Mouse (Mus musculus) liver, embryonic 16.5 days (tissue): ENCODE results near the gene Creg1. TPM values are rescaled to one million over a fixed set of nuclear protein-coding genes. Genes with fewer than 3 reads are reported as not detected.

Source experiments
- ATAC-seq: fragments of 200-750 bp; cut with Nextera tagmentation; 2 replicates; pipeline ENCODE4 v1.8.0; 2017; ENCODE audit warnings: low read depth, mild to moderate bottlenecking, moderate number of reproducible peaks, moderate library complexity
- H3K27ac ChIP-seq: fragments of 300-500 bp; sonication (generic); 2 replicates; pipeline ENCODE4 v1.5.1; 2014; ENCODE audit warnings: mild to moderate bottlenecking, low read length
- H3K27me3 ChIP-seq: fragments of 300-500 bp; sonication (generic); 2 replicates; pipeline ENCODE4 v1.6.1; 2014; ENCODE audit warnings: low read depth, low read length, mixed read lengths; ENCODE audit not compliant: control insufficient read depth, insufficient read depth
- H3K36me3 ChIP-seq: fragments of 300-500 bp; sonication (generic); 2 replicates; pipeline ENCODE4 v1.6.1; 2014; ENCODE audit warnings: mild to moderate bottlenecking; ENCODE audit not compliant: control insufficient read depth, insufficient read depth
- H3K4me1 ChIP-seq: fragments of 300-500 bp; sonication (generic); 2 replicates; pipeline ENCODE4 v1.6.1; 2014; ENCODE audit warnings: low read depth, low read length, mixed read lengths; ENCODE audit not compliant: control insufficient read depth
- H3K4me2 ChIP-seq: fragments of 300-500 bp; sonication (generic); 2 replicates; pipeline ENCODE4 v1.6.1; 2014; ENCODE audit warnings: low read depth, low read length, mixed read lengths
- H3K4me3 ChIP-seq: fragments of 300-500 bp; sonication (generic); 2 replicates; pipeline ENCODE4 v1.5.1; 2014; ENCODE audit warnings: low read depth, mild to moderate bottlenecking, low read length
- H3K9ac ChIP-seq: fragments of 300-500 bp; sonication (generic); 2 replicates; pipeline ENCODE4 v1.6.1; 2014; ENCODE audit warnings: low read depth, low read length
- H3K9me3 ChIP-seq: fragments of 300-500 bp; sonication (generic); replicated peaks from 2 replicates; pipeline ENCODE4 v1.6.1; 2016; ENCODE audit warnings: low read length; ENCODE audit not compliant: control insufficient read depth
- WGBS: fragments of 180-500 bp; shearing (Covaris S2); extraction: QIAGEN DNeasy Blood & Tissue Kit; methylation state at CpG from one replicate; pipeline ENCODE4 v1.1.7; 2014; ENCODE audit not compliant: insufficient replicate concordance; 5-methylcytosine and 5-hydroxymethylcytosine counted together
- polyA plus RNA-seq: library from polyadenylated mRNA; unstranded; fragments of >200 nt; fragmentation: Nextera tagmentation; extraction: Ambion mirVana; gene quantifications from 2 replicates; pipeline ENCODE4 v1.2.1, GENCODE M21; 2015

The Creg1 gene
- polyA plus RNA-seq, 1 experiment from 2014 or later: 317 TPM

DNA sequence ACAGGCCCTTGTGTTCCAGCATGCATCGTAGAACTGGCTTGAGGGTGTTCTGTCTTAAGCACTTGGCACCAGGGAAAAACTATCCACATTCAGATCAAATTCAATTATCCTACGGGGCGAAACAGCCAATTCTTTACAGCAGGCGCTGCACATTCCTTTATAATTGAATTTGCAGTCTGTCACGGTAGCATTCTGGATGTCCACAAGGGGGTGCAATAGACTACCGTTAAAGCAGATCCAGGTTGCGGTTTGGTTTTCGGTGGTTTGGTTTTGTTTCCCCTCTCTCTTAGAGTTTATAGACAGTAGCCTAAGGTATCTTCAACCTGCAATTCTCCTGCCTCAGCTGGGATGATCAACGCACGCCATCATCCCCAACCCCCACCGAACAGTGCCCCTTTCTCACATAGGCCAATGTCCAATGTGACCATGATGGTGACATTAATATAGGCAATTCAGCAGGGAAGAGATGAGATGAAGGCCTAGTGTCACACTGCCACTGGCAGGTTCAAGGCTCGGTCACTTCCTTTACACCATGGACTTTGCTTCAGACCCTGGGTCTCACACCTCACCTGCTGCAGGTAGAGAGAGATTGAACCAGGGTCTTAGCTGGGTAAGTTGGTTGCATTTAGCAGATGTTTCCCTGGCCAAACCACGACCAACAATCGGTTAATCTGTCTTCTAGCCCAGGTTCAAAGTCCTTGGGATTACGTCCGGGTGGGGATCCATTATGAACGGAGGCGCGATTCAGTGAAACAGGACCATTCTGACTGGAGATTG is 12.2 kb downstream of the Creg1 start:
- H3K36me3 ChIP-seq: peaks cover 41% of the 10 kb centered on the region
- ATAC-seq: no peak
- 41% methylated on average over 19 of the region's 19 CpGs for WGBS

DNA sequence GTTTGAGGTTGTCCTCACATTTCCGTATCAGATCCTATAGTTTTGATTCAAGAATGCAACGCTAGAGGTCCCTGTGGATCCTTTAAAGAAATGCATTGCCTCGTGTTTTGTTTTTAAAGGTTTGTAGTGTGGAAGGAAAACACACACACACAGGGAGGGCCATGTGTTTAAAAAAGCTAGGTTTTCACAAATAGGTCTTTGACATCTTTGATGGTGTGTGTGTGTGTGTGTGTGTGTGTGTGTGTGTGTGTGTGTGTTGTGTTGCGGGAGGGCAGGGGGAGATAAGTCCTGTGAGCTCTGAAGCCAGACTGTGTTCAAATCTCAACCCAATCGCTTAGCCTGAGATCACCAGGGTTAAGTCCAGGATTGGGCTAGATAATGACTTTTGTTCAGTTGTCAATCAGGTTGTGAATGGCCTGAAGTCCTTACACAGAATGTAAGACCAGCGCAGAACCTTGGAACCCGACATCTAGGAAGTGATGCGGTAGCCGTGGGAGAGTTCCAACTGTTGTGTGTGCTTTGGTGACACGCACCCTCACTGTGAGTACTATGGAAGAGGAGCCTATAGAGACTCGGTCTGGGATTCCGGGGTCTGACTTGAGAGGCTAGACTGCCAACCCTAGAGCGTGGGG is 16.5 kb downstream of the Creg1 start:
- WGBS: 3% methylated on average over 13 of the region's 13 CpGs
- peaks cover 9% of the 10 kb centered on the region for H3K4me1 ChIP-seq
- H3K4me2 ChIP-seq: peak overlapping the region; percentile 77
- peak; percentile 54 for ATAC-seq
- peak overlapping the region; percentile 49; the same call in 1 of the 2 replicates for H3K9ac ChIP-seq
- peak overlapping the region; percentile 57 for H3K4me3 ChIP-seq
- H3K36me3 ChIP-seq: peaks cover under 1% of the 10 kb centered on the region; the same call in 1 of the 2 replicates
- H3K9me3 ChIP-seq: no peaks in the 10 kb centered on the region
- no peak overlapping the region for H3K27ac ChIP-seq
- H3K27me3 ChIP-seq: no peaks in the 10 kb centered on the region

More for the DNA sequence above, 12.2 kb downstream of the Creg1 start:
- Histone ChIP-seq H3K27ac (no peak overlapping the region), H3K4me1 (peaks cover 28% of the 10 kb centered on the region), H3K4me2 (0 out of 2 replicates have a peak overlapping the region, but pooled peaks have one; percentile 36), H3K9me3 (no peaks in the 10 kb centered on the region), H3K9ac (no peak overlapping the region), H3K27me3 (no peaks in the 10 kb centered on the region), H3K4me3 (no peak overlapping the region)

DNA sequence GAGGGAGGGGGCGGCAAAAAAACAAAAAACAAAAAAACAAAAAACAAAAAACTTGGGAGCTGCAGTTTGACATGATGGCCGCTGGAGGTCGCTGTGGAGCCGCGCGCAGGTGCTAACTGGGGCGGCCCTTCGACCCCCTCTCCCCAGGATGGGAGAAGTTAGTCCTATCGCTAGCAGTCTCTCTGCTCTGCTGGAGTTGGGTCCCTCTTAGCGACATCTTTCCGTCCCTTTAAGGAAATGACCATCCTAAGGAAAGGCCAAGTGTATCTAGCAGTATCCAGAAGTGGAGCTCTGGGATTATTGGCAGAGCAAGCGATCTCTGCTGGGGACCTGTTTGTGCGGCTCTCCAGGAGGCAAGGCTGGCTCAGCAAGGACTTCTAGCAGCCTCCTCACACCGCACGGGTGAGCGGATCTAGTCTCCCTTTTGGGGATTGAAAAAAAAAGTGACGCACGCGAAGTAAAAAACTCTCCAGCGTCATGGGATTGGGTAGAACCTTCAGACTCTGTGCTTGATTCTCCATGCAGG is 17.1 kb downstream of the Creg1 start:
- H3K9ac ChIP-seq: peak overlapping the region; percentile 49; the same call in 1 of the 2 replicates
- peak overlapping the region; percentile 57 for H3K4me3 ChIP-seq
- H3K27me3 ChIP-seq: no peaks in the 10 kb centered on the region
- WGBS: 6% methylated on average over 20 of the region's 20 CpGs
- no peak overlapping the region for H3K27ac ChIP-seq
- no peaks in the 10 kb centered on the region for H3K9me3 ChIP-seq
- no peaks in the 10 kb centered on the region for H3K36me3 ChIP-seq
- H3K4me1 ChIP-seq: peaks cover 9% of the 10 kb centered on the region
- H3K4me2 ChIP-seq: peak overlapping the region; percentile 77
- ATAC-seq: peak; percentile 47

DNA sequence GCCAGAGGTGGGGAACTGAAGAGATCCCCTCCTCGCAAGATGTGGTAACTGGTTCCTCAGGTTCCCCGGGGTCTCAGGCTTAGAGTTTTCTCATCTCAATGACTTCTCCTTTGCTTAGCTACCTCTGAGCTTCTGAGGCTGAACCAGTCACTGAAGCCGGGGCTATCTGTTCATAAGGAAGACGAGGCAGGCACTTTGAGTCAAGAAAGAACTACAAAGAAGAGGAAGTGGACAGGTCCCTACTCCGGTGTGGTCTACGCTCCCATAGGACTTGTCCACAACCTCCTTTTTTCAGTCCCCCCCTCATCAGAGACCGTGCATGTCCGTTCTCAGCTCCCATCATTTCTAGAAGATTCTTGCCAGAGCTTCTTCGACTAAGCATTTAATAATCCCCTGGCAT is 17.9 kb downstream of the Creg1 start:
- peaks cover 6% of the 10 kb centered on the region for H3K4me1 ChIP-seq
- H3K4me3 ChIP-seq: no peak overlapping the region
- 51% methylated on average over 9 of the region's 9 CpGs for WGBS
- no peak overlapping the region for H3K9ac ChIP-seq
- no peaks in the 10 kb centered on the region for H3K9me3 ChIP-seq
- no peak overlapping the region for H3K4me2 ChIP-seq
- no peak for ATAC-seq
- no peaks in the 10 kb centered on the region for H3K27me3 ChIP-seq
- no peaks in the 10 kb centered on the region for H3K36me3 ChIP-seq
- no peak overlapping the region for H3K27ac ChIP-seq

DNA sequence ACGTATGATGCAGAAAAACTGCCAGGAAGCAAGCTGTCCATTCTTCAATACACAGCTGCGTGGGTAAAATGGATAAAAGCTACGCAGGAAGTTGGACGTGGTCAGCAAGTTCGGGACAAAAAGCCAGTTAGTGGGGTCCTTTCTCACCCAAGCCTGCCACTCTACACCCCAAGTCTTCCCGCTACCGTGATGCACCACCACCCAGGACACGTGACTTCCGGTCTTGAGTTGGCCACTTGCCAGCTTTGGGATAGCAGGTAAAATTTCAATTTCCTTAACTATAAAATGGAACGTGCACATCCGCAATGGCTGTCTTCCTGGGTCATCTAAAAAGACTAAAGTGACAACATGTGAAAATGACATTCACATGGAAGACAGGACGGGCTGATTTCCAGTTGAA is 18.4 kb downstream of the Creg1 start:
- Histone ChIP-seq H3K4me3 (no peak overlapping the region), H3K36me3 (no peaks in the 10 kb centered on the region), H3K27me3 (no peaks in the 10 kb centered on the region), H3K4me2 (no peak overlapping the region), H3K27ac (no peak overlapping the region), H3K9ac (no peak overlapping the region), H3K9me3 (no peaks in the 10 kb centered on the region), H3K4me1 (peaks cover 6% of the 10 kb centered on the region)
- no peak for ATAC-seq
- 71% methylated on average over 12 of the region's 12 CpGs for WGBS

DNA sequence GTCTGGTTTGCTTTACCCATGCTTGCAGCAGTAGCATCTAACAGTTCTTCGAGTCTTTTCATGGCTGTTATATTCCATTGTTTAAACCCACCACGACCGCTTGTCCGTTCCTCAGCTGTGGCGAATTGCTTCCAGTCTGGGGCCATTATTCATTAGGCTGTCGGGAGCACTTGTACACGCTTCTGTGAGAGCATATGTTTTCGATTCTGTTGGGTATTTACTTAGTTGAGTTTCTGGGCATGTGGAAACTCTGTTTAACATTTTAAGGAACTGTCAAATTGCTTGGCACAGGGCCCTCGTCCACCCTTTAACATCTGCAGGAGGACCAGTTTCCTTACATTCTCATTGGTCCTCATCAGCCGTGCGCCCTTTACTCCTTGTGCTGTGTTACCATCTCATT is 22.8 kb downstream of the Creg1 start:
- 58% methylated on average over 11 of the region's 11 CpGs for WGBS
- Histone ChIP-seq H3K27ac (no peak overlapping the region), H3K4me3 (no peak overlapping the region), H3K9me3 (no peaks in the 10 kb centered on the region), H3K36me3 (no peaks in the 10 kb centered on the region), H3K4me1 (no peaks in the 10 kb centered on the region), H3K27me3 (no peaks in the 10 kb centered on the region), H3K4me2 (no peak overlapping the region), H3K9ac (no peak overlapping the region)
- ATAC-seq: no peak

DNA sequence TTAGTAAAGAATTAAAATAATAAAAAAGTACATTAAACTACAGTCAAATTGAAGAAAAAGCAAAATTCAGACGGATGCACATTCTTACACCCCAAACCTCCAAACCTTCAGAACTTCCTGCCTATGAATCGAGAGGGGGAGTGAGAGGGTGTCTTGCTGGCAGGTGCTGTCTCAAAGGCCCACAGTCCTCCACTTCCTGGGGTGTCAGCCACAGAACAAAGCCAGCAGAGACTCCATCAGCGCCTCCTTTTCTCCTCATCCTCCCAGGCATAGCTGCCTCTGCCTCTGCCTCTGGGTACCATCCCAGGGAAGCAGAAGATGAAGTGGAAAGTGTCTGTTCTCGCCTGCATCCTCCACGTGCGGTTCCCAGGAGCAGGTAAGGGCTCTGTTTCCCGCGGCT is 25.0 kb downstream of the Creg1 start, which contains the start of gene Cd247:
Gene Cd247 (plus strand): TSS at position 171 of the 400 bp plus-strand sequence.
- no peak for ATAC-seq
- Histone ChIP-seq H3K4me2 (no peak within 1 kb of the TSS), H3K9me3 (no peaks in the 10 kb centered on the region), H3K36me3 (no peaks in the 10 kb centered on the region), H3K4me1 (no peaks in the 10 kb centered on the region), H3K27ac (no peak within 1 kb of the TSS), H3K27me3 (no peaks in the 10 kb centered on the region), H3K4me3 (no peak within 1 kb of the TSS), H3K9ac (no peak within 1 kb of the TSS)
- WGBS: 73% methylated on average over 8 of the region's 8 CpGs

DNA sequence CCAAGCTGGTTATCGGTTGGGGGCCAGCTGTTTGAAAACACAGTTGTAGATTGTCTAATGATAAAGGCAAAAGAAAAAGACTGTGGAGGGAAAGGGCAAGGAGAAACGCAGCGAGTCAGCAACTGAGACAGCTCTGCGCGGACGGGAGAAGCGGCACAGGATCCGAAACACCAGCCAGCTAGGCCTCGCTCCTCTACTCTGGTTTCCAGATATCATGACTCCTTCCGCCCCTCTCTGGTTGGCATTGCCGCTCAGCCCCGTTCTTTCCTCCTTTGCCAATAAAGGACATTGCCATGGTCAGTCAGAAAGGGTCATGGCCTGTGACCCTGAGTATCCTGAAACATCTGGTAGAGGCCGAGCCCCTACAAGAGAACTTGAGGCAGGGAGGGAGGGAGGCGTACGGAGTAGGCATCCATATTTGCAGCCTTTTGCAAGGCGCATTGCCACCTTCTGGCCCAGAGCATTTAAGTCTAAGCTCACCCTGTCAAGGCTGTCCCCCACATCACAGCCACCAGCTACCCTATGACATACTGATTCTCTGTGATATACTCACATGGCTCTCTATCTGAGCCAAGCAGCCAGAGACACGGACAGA is 25.6 kb downstream of the Creg1 start:
- Histone ChIP-seq H3K9ac (no peak overlapping the region), H3K4me2 (no peak overlapping the region), H3K27me3 (no peaks in the 10 kb centered on the region), H3K4me3 (no peak overlapping the region), H3K36me3 (no peaks in the 10 kb centered on the region), H3K9me3 (no peaks in the 10 kb centered on the region), H3K4me1 (no peaks in the 10 kb centered on the region), H3K27ac (no peak overlapping the region)
- WGBS: 74% methylated on average over 17 of the region's 17 CpGs
- ATAC-seq: no peak
